Mouse (Mus musculus) hindbrain, embryonic 10.5 days (tissue): ENCODE results near the gene Ubap1l. TPM values are rescaled to one million over a fixed set of nuclear protein-coding genes. Genes with fewer than 3 reads are reported as not detected.

Source experiments
- DNase-seq: peaks from one replicate; pipeline ENCODE4 v3.0.0-alpha.2; 2017; ENCODE audit warnings: low spot score
- H3K27ac ChIP-seq: fragments of 300-500 bp; sonication (generic); 2 replicates; pipeline ENCODE4 v1.5.1; 2016; ENCODE audit warnings: mild to moderate bottlenecking, moderate library complexity
- H3K27me3 ChIP-seq: fragments of 300-500 bp; sonication (generic); 2 replicates; pipeline ENCODE4 v1.6.1; 2016; ENCODE audit warnings: mild to moderate bottlenecking; ENCODE audit not compliant: poor library complexity, insufficient read depth, severe bottlenecking
- H3K36me3 ChIP-seq: fragments of 300-500 bp; sonication (generic); 2 replicates; pipeline ENCODE4 v1.6.1; 2016; ENCODE audit warnings: mild to moderate bottlenecking, moderate library complexity
- H3K4me1 ChIP-seq: fragments of 300-500 bp; sonication (generic); replicated peaks from 2 replicates; pipeline ENCODE4 v1.6.1; 2016; ENCODE audit warnings: mild to moderate bottlenecking
- H3K4me3 ChIP-seq: fragments of 300-500 bp; sonication (generic); 2 replicates; pipeline ENCODE4 v1.5.1; 2016; ENCODE audit warnings: mild to moderate bottlenecking, moderate library complexity
- H3K9me3 ChIP-seq: fragments of 300-500 bp; sonication (generic); 2 replicates; pipeline ENCODE4 v1.6.1; 2016; ENCODE audit warnings: mild to moderate bottlenecking, moderate library complexity
- WGBS: fragments of 180-500 bp; shearing (Covaris S2); methylation state at CpG from one replicate; pipeline ENCODE4 v1.1.7; 2016; 5-methylcytosine and 5-hydroxymethylcytosine counted together
- polyA plus RNA-seq: library from polyadenylated mRNA; unstranded; fragments of >200 nt; fragmentation: Nextera tagmentation; extraction: Ambion mirVana; gene quantifications from 2 replicates; pipeline ENCODE4 v1.2.1, GENCODE M21; 2016

The Ubap1l gene
- polyA plus RNA-seq, 1 experiment from 2014 or later: 0.10 TPM

DNA sequence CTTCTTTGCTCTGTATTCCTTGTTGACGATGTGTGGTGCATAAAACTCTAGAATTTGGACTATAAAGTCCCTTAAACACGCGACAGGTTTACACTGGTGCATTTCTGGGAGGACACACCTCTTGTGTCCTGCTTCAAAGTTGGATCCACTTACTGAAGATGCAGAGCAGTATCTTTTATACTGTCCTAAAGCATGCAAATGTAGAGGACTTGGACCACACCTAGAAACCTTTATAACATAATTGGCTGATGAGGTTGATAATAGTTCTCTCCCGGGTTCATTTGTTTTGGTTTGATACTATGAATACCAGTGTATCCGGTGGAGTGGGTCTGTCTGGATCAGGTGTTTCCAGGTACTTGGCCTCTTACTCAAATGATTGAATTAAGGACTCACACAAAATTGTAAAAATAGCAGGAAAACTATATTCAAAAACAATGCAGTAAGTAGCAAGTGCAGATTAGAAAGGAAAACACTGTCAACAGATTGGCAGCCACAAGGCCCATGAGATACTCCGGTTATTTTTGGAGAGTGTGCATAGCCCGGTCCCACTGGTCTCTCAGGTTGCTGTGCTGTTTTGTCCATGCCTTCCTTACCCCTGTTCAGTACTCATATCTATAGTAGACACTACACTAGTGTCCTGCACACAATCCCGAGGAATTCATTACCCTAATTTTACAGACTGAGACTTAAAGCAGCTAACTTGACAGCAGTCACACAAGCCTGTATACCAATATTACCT lies 13.6 kb upstream of the Ubap1l start:
- H3K27ac ChIP-seq: peak overlapping the region; percentile 95
- no peaks in the 10 kb centered on the region for H3K27me3 ChIP-seq
- 52% methylated on average over 8 of the region's 8 CpGs for WGBS
- H3K9me3 ChIP-seq: peaks cover 8% of the 10 kb centered on the region; the same call in 1 of the 2 replicates
- DNase-seq: no peak
- H3K4me3 ChIP-seq: peak overlapping the region; percentile 100
- H3K36me3 ChIP-seq: no peaks in the 10 kb centered on the region
- H3K4me1 ChIP-seq: peaks cover 19% of the 10 kb centered on the region

DNA sequence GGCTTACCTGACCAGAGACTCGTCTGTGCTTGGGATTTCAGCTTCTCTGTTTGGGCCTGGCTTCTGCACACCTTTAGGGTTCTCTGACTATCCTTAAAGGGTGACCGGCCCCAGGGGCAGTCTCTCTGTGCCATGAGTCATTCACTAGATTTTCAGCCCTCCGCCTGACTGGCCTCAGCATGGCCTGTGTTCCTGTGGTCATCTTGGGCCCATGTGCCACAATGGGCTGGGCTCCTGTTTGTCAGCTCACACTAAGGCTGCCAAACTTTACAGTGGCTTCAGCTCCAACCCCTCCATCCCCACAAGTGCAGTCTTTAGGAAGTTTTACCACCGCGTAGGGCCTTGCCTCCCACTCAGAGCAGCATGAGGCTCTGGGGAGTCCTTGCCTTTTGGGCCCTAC lies 7.6 kb upstream of the Ubap1l start:
- no peak for DNase-seq
- Histone ChIP-seq H3K4me3 (no peak overlapping the region), H3K36me3 (peaks cover 44% of the 10 kb centered on the region), H3K27ac (no peak overlapping the region), H3K27me3 (no peaks in the 10 kb centered on the region), H3K4me1 (peaks cover 1% of the 10 kb centered on the region), H3K9me3 (no peaks in the 10 kb centered on the region)
- 90% methylated on average over 5 of the region's 5 CpGs for WGBS

DNA sequence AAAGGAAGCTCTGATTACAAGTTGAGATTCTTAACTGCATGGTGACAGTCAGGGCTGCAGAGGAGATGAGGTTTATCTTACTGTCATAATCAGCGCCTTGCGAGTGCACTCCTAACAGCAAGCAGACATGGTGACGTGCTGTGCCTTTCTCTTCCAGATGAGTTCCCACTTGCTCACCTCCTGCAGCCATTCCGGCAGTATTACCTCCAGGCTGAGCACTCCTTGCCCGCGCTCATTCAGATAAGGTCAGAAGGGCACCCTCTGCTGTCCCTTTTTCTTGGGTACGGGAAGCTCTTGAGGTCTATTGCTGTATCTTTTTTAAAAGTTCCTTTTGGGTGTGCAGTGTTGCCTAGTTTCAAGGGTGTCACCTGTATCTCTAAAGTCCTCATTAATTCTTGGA lies 4.3 kb upstream of the Ubap1l start:
- no peak for DNase-seq
- no peaks in the 10 kb centered on the region for H3K4me1 ChIP-seq
- H3K9me3 ChIP-seq: no peaks in the 10 kb centered on the region
- H3K27ac ChIP-seq: no peak overlapping the region
- H3K27me3 ChIP-seq: no peaks in the 10 kb centered on the region
- no peak overlapping the region for H3K4me3 ChIP-seq
- WGBS: 86% methylated on average over 7 of the region's 7 CpGs
- H3K36me3 ChIP-seq: peaks cover 77% of the 10 kb centered on the region

DNA sequence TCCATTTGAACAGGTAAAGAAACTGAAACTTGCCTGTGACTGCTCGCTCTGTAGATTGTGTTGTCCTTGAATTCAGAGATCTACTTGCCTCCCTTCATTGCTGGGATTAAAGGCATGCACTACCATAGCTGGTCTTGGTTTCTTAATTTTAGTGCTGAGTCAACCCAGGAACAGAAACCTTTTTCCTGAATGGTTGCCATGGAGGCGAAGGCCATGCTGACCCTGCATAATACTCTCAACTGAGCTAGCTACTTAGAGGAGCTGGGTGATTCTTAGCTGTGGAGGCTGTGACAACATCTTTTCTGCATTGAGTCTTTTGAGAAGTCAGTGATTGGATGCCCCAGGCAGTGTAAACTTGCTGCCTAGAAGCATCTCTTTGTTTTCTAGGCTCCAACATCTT lies 3.9 kb upstream of the Ubap1l start:
- no peak overlapping the region for H3K4me3 ChIP-seq
- 94% methylated on average over 2 of the region's 2 CpGs for WGBS
- no peaks in the 10 kb centered on the region for H3K27me3 ChIP-seq
- no peaks in the 10 kb centered on the region for H3K4me1 ChIP-seq
- peaks cover 81% of the 10 kb centered on the region for H3K36me3 ChIP-seq
- DNase-seq: no peak
- H3K27ac ChIP-seq: no peak overlapping the region
- no peaks in the 10 kb centered on the region for H3K9me3 ChIP-seq

DNA sequence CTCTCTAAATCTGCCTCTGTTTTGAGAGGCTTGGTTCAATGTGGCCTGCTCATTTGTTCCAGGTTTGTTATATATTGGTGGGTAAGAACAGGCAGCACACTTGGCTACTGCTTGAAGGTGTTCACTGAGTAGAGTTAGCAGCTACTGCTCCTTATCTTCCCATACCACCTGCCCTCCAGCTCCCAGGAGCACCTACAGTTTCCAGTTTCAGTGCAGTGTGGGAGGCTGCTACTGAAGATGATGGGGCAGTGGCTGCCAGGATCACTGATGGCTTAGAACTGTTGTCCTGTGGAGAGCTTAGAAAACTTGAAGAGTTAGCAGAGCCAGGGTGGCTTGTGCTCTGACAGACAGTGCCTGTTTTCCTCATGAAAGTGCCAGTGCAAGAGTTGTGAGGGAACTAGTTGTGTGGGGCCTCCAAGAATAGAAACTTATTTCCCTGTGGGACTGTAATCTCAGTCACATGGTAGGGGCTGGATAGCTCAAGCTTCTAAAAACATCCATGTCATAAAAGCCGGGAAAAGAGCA lies 1.8 kb upstream of the Ubap1l start:
- Histone ChIP-seq H3K27me3 (no peaks in the 10 kb centered on the region), H3K27ac (no peak overlapping the region), H3K36me3 (peaks cover 88% of the 10 kb centered on the region), H3K4me1 (no peaks in the 10 kb centered on the region), H3K4me3 (no peak overlapping the region), H3K9me3 (no peaks in the 10 kb centered on the region)
- no peak for DNase-seq
- WGBS: 92% methylated on average over 1 of the region's 1 CpGs

DNA sequence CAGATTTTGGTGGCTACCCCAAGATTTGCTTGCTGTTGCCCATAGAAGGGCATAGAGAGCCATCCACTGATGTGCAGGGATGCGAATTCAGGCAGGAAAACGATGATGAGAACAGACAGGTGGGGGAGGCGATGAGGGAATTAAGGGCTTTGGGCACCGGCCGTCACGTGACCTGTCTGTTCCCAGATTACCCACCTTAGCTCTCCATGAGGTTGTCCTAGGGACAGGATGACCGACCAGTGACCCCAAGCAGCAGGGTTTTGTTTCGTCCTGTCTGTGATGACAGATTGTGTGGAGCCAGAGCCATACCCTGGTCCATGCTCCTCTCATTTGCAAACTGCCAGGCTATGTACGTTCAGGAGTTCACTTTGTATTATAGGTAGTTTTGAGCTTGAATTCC lies 2.8 kb downstream of the Ubap1l start:
- H3K9me3 ChIP-seq: no peaks in the 10 kb centered on the region
- no peak for DNase-seq
- peaks cover 4% of the 10 kb centered on the region; the same call in 1 of the 2 replicates for H3K4me1 ChIP-seq
- 71% methylated on average over 9 of the region's 9 CpGs for WGBS
- H3K36me3 ChIP-seq: peaks cover 61% of the 10 kb centered on the region
- no peak overlapping the region for H3K4me3 ChIP-seq
- no peaks in the 10 kb centered on the region for H3K27me3 ChIP-seq
- no peak overlapping the region for H3K27ac ChIP-seq

DNA sequence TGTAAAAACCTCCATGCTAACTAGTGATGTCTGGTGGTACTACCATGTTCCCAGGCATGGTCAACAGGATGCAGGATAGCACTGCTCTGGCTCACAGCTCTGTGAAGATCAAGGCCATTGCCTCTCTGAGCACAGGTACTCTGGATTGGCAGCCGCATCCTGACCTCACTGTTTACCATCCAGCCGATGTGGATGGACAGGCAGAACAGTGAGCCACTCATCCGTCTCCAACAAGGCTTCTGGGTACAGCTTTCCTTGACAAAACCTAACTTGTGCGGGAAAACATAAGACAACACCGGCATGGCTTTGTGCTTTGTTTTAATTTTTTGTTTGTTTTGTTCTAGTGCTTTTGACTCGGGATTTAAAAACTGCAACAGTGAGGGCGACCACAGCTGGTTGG lies 4.9 kb downstream of the Ubap1l start:
- peaks cover 45% of the 10 kb centered on the region for H3K36me3 ChIP-seq
- peaks cover 4% of the 10 kb centered on the region; the same call in 1 of the 2 replicates for H3K4me1 ChIP-seq
- no peaks in the 10 kb centered on the region for H3K9me3 ChIP-seq
- 92% methylated on average over 7 of the region's 7 CpGs for WGBS
- no peak for DNase-seq
- no peak overlapping the region for H3K4me3 ChIP-seq
- no peak overlapping the region for H3K27ac ChIP-seq
- no peaks in the 10 kb centered on the region for H3K27me3 ChIP-seq

DNA sequence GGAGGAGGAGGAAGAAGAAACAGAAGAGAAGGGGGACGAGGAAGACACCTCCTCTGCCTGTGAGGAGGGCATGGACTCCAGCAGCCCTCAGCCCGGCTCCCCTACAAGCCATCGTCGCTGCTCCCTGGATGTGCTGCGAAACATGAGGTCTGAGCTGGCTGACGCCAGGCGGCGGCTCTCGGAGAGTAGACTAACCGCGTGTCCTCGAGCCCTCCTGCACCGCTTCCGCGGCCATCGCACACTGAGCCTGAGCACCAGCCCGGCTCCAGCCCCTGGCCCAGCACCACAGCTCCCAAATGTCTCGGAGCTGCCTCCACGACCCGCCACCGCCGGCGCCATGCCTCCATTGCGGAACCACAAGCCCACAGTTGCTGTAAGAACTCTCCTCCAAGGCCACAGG lies 10.9 kb downstream of the Ubap1l start:
- DNase-seq: no peak
- Histone ChIP-seq H3K4me3 (no peak overlapping the region), H3K27ac (no peak overlapping the region), H3K27me3 (no peaks in the 10 kb centered on the region), H3K36me3 (peaks cover 31% of the 10 kb centered on the region), H3K4me1 (peaks cover 4% of the 10 kb centered on the region; the same call in 1 of the 2 replicates), H3K9me3 (no peaks in the 10 kb centered on the region)
- WGBS: 77% methylated on average over 24 of the region's 24 CpGs

DNA sequence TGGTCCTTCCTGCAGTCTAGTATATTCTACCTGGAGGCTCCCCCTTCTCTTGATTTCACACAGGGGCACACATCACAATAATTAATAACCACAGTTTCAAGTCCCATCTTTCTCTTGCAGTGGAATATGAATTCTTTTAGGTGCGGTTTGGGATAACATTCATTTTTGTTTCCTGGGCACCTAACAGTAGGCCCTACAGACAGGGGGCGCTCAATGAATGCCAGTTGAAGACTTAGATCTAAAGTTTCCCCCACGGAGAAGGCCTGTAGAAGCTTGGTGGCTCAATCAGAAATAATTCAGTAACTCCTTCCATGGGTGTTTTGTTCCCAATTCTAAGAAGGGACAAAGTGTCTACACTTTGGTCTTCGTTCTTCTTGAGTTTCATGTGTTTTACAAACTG lies 11.6 kb downstream of the Ubap1l start:
- no peak for DNase-seq
- no peaks in the 10 kb centered on the region for H3K9me3 ChIP-seq
- no peaks in the 10 kb centered on the region for H3K27me3 ChIP-seq
- WGBS: 78% methylated on average over 4 of the region's 4 CpGs
- peaks cover 37% of the 10 kb centered on the region for H3K36me3 ChIP-seq
- H3K27ac ChIP-seq: no peak overlapping the region
- H3K4me1 ChIP-seq: no peaks in the 10 kb centered on the region
- no peak overlapping the region for H3K4me3 ChIP-seq

DNA sequence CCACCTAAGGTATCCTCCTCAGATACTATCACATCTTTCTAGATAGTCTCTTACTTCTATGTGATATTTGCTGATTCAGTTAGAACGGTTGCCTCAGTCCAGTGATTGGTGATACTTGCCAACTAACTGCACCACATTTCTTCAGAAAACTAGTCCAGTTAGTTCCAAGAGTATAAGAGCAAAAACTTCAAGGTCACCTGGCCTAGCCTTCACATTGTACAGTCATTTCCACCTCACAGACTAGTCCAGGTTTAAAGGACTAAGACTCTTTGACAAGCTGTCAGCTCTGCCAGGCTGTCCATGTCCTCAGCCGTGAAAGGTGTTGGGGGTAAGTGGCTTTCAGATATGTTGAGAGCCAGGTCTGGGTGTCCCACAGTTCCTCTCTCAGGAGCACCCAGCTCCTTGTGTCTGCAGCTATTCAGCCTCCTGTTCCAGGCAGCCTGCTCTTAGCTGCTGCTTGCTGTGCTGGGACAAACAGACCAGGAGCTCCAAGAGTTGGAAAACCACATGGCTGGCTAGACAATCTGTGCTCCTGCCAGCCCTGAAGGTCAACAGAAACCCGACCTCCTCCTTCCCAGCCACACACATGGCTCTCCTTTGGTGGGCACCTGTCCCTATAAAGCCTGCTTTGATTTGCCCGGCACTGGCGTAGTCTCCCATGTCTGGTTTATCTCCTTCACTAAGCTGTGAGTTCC lies 13.8 kb downstream of the Ubap1l start:
- Histone ChIP-seq H3K4me1 (no peaks in the 10 kb centered on the region), H3K27me3 (no peaks in the 10 kb centered on the region), H3K36me3 (peaks cover 38% of the 10 kb centered on the region), H3K4me3 (no peak overlapping the region), H3K27ac (no peak overlapping the region), H3K9me3 (no peaks in the 10 kb centered on the region)
- WGBS: 81% methylated on average over 5 of the region's 5 CpGs
- no peak for DNase-seq

DNA sequence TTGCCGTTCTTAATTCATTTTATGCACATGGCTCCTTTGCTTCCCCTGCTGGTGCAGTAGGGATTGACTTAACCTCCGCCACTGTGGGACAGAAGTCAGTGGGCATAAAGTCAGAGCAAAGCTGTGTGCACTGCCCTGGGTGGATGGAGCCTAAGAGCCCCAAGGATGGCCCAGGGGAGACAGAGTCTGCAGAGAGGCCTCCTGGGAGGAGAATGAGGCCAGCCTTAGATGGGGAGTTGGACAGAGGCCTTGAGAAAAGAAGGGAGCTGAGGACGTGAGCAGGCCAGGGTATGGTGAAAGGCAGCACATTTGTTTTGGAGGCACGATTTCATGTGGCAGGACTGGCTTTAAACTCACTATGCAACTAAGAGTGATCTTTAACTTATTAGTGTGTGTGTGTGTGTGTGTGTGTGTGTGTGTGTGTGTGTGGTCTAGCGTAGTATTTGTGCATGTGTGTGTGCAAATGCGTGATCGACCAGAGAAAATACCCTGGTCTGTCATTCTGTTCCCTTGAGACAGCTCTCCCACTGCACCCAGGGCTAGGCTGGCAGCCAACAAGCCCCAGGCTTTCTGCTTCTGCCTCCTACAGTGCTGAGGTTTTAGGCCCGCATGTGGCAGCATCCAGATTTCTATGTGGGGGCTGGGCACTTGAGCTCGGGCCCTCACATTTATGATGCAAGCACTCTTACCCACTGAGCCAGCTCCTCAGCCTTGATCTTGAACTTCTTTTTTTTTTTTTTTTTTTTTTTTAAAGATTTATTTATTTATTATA lies 14.5 kb downstream of the Ubap1l start:
- DNase-seq: no peak
- 0 out of 2 replicates have a peak overlapping the region, but pooled peaks have one; percentile 17 for H3K27ac ChIP-seq
- no peak overlapping the region for H3K4me3 ChIP-seq
- H3K27me3 ChIP-seq: no peaks in the 10 kb centered on the region
- H3K4me1 ChIP-seq: no peaks in the 10 kb centered on the region
- 88% methylated on average over 9 of the region's 9 CpGs for WGBS
- no peaks in the 10 kb centered on the region for H3K9me3 ChIP-seq
- H3K36me3 ChIP-seq: peaks cover 38% of the 10 kb centered on the region

DNA sequence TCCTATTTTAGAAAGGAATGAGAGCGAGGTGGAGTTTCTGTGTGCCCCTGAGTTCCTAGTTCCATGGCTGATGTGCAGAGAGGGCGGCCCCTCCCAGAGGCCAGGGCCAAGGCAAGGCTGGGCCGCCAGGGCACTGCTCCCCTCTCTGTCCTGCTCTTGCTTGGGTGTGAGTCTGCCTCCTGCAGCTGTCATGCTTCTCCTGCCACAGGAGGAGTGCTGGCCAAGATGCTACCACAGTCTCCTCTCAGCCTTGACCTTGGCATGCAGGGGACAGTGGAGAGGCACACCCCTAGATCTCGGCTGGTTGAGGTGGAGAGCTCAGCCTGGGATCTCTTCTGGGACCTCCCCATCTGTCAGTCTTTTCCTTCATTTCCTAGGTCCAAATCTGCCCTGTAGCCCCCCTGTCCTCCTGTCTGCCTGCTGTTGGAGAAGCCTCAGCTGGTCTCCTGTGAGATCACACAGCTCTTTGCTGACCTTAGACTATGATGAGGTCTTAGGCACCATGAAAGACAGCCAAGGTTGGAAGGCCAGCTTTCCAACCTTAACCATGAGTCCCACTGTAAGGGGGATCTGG lies 20.3 kb downstream of the Ubap1l start:
- H3K4me1 ChIP-seq: 0 out of 2 replicates have a peak, but pooled peaks cover 3% of the 10 kb centered on the region
- no peak for DNase-seq
- no peak overlapping the region for H3K27ac ChIP-seq
- no peaks in the 10 kb centered on the region for H3K27me3 ChIP-seq
- WGBS: 77% methylated on average over 4 of the region's 4 CpGs
- H3K9me3 ChIP-seq: no peaks in the 10 kb centered on the region
- no peak overlapping the region for H3K4me3 ChIP-seq
- H3K36me3 ChIP-seq: peaks cover 15% of the 10 kb centered on the region
